8 mouse cellular contexts compared by ENCODE assay signal in the genomic region with DNA sequence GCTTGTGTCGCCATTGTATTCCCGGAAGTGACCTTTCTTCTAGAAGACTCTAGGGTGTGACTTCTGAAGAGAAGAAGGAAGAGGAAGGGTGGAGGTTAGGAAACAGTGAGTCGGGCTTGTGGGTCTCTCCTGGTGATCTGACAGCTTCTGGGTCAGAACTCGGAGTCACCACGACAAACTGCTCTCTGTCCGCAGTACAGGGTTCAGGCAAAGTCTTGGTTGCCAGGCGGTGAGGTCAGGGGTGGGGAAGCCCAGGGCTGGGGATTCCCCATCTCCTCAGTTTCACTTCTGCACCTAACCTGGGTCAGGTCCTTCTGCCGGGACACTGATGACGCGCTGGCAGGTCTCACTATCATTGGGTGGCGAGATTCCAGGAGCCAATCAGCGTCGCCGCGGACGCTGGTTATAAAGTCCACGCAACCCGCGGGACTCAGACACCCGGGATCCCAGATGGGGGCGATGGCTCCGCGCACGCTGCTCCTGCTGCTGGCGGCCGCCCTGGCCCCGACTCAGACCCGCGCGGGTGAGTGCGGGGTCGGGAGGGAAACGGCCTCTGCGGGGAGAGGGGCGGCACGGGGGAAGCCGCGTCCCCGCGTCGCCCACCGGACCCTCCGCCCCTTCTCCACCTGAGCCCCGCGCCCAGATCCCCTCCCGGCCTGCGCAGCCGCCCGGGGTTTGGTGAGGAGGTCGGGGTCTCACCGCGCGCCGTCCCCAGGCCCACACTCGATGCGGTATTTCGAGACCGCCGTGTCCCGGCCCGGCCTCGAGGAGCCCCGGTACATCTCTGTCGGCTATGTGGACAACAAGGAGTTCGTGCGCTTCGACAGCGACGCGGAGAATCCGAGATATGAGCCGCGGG. TPM values are rescaled to one million over a fixed set of nuclear protein-coding genes. Genes with fewer than 3 reads are reported as not detected.
DNase-seq lines count a peak whose midpoint lies in the region; ATAC-seq lines count a peak whose summit lies in the region.

A gene (plus strand): TSS at position 67 of the 859 bp plus-strand sequence.

- no peaks in the 10 kb centered on the region for H3K4me1 ChIP-seq in forebrain, embryonic 11.5 days (replicated peaks; ENCODE audit: control insufficient read depth, insufficient read depth, low read length)
- peaks cover 4% of the 10 kb centered on the region for H3K4me1 ChIP-seq in heart, embryonic 16.5 days (ENCODE audit: control insufficient read depth, insufficient read depth, low read length)
- H3K4me1 ChIP-seq in liver, embryonic 15.5 days (replicated peaks) = peaks cover 33% of the 10 kb centered on the region
- 0 out of 2 replicates have a peak, but pooled peaks cover 7% of the 10 kb centered on the region for H3K4me1 ChIP-seq in neural tube, embryonic 12.5 days

- H3K27me3 ChIP-seq in forebrain, embryonic 11.5 days (ENCODE audit: control insufficient read depth, insufficient read depth, low read length) = peaks cover 2% of the 10 kb centered on the region; the same call in 1 of the 2 replicates
- peaks cover 15% of the 10 kb centered on the region for H3K27me3 ChIP-seq in heart, embryonic 16.5 days (ENCODE audit: control insufficient read depth, insufficient read depth, low read length)
- H3K27me3 ChIP-seq in liver, embryonic 15.5 days = peaks cover 23% of the 10 kb centered on the region
- H3K27me3 ChIP-seq in neural tube, embryonic 12.5 days (replicated peaks) = peaks cover 11% of the 10 kb centered on the region; the same call in 1 of the 2 replicates

- under 1% methylated on average over 68 of the region's 73 CpGs for WGBS in forebrain, embryonic 11.5 days
- WGBS in heart, embryonic 16.5 days = 1% methylated on average over 51 of the region's 73 CpGs
- WGBS in liver, embryonic 15.5 days (ENCODE audit: insufficient replicate concordance) = under 1% methylated on average over 73 of the region's 73 CpGs
- WGBS in neural tube, embryonic 12.5 days = 1% methylated on average over 73 of the region's 73 CpGs

- peak; percentile 100 for DNase-seq in c-Kit-positive CD71-negative TER-119-negative erythroid progenitor cells, embryonic 14.5 days (ENCODE audit: low read depth)
- DNase-seq in forebrain, embryonic 11.5 days (ENCODE audit: low spot score) = peak; percentile 91
- peak; percentile 98 to 100 for DNase-seq in kidney, postnatal 36 days
- peak; percentile 69 for DNase-seq in telencephalon, adult 2 months (ENCODE audit: low read depth, low spot score)

- ATAC-seq in CD4-positive, CD25-positive, alpha-beta regulatory T cell, adult 4 months = peak; percentile 84
- peak; percentile 91 for ATAC-seq in forebrain, embryonic 11.5 days (replicated peaks; ENCODE audit: low FRiP score)
- peak; percentile 86 for ATAC-seq in heart, embryonic 16.5 days (replicated peaks; ENCODE audit: extremely low read depth, insufficient read depth, low FRiP score)
- peak; percentile 86 for ATAC-seq in liver, embryonic 15.5 days (ENCODE audit: insufficient read depth)
- ATAC-seq in neural tube, embryonic 12.5 days (ENCODE audit: low FRiP score, low read depth) = peak; percentile 90

- peak within 1 kb of the TSS; percentile 97 for H3K4me2 ChIP-seq in forebrain, embryonic 11.5 days (ENCODE audit: low read depth, low read length, severe bottlenecking)
- H3K4me2 ChIP-seq in heart, embryonic 16.5 days (ENCODE audit: low read depth, low read length) = peak within 1 kb of the TSS; percentile 100
- peak within 1 kb of the TSS; percentile 100 for H3K4me2 ChIP-seq in liver, embryonic 15.5 days
- peak within 1 kb of the TSS; percentile 96 for H3K4me2 ChIP-seq in neural tube, embryonic 12.5 days (replicated peaks)

- no peaks in the 10 kb centered on the region for H3K36me3 ChIP-seq in forebrain, embryonic 11.5 days (ENCODE audit: control insufficient read depth, insufficient read depth, low read length)
- H3K36me3 ChIP-seq in heart, embryonic 16.5 days (ENCODE audit: control insufficient read depth, insufficient read depth) = no peaks in the 10 kb centered on the region
- H3K36me3 ChIP-seq in liver, embryonic 15.5 days (replicated peaks) = no peaks in the 10 kb centered on the region
- no peaks in the 10 kb centered on the region for H3K36me3 ChIP-seq in neural tube, embryonic 12.5 days

- peak within 1 kb of the TSS; percentile 63 for H3K4me3 ChIP-seq in forebrain, embryonic 11.5 days (ENCODE audit: low read depth, low read length)
- H3K4me3 ChIP-seq in heart, embryonic 16.5 days (ENCODE audit: low read length) = peak within 1 kb of the TSS; percentile 84
- peak within 1 kb of the TSS; percentile 83 for H3K4me3 ChIP-seq in liver, embryonic 15.5 days (replicated peaks)
- H3K4me3 ChIP-seq in neural tube, embryonic 12.5 days = peak within 1 kb of the TSS; percentile 60

- no peaks in the 10 kb centered on the region for H3K9me3 ChIP-seq in forebrain, embryonic 11.5 days (ENCODE audit: control insufficient read depth, low read length)
- no peaks in the 10 kb centered on the region for H3K9me3 ChIP-seq in heart, embryonic 16.5 days (replicated peaks; ENCODE audit: control insufficient read depth, low read length)
- H3K9me3 ChIP-seq in liver, embryonic 15.5 days (replicated peaks) = no peaks in the 10 kb centered on the region
- no peaks in the 10 kb centered on the region for H3K9me3 ChIP-seq in neural tube, embryonic 12.5 days

- H3K9ac ChIP-seq in forebrain, embryonic 11.5 days (ENCODE audit: low read length) = peak within 1 kb of the TSS; percentile 67
- H3K9ac ChIP-seq in heart, embryonic 16.5 days (ENCODE audit: low read length) = peak within 1 kb of the TSS; percentile 77
- peak within 1 kb of the TSS; percentile 78 for H3K9ac ChIP-seq in liver, embryonic 15.5 days
- H3K9ac ChIP-seq in neural tube, embryonic 12.5 days = peak within 1 kb of the TSS; percentile 62

- no peak within 1 kb of the TSS for H3K27ac ChIP-seq in forebrain, embryonic 11.5 days (ENCODE audit: low read depth, low read length)
- H3K27ac ChIP-seq in heart, embryonic 16.5 days (ENCODE audit: low read length) = no peak within 1 kb of the TSS
- H3K27ac ChIP-seq in liver, embryonic 15.5 days (replicated peaks) = peak within 1 kb of the TSS; percentile 62
- H3K27ac ChIP-seq in neural tube, embryonic 12.5 days = no peak within 1 kb of the TSS

RNA-seq across cellular contexts. Expression of the gene that starts here (rescaled TPM):
- 1,000 to 10,000 TPM; 4,417 to 6,162 TPM for polyA plus RNA-seq in CD4-positive, CD25-positive, alpha-beta regulatory T cell, adult 4 months (2017; shearing (Covaris generic))
- 45.8 and 51.2 TPM in 2 replicates for polyA plus RNA-seq in forebrain, embryonic 11.5 days (2014; fragmentation: Nextera tagmentation; extraction: Ambion mirVana)
- 90.5 and 110 TPM in 2 replicates for polyA plus RNA-seq in heart, embryonic 16.5 days (2015; fragmentation: Nextera tagmentation; extraction: Ambion mirVana)
- 99.7 and 119 TPM in 2 replicates for polyA plus RNA-seq in liver, embryonic 15.5 days (2015; fragmentation: Nextera tagmentation; extraction: Ambion mirVana)
- 55.7 and 58.8 TPM in 2 replicates for polyA plus RNA-seq in neural tube, embryonic 12.5 days (2016; fragmentation: Nextera tagmentation; extraction: Ambion mirVana)

Comparison
In these comparisons a context has a peak if more than half of its experiments do, and no peak if none do; other contexts are left out.
1. RNA of the gene that starts here (polyA plus RNA-seq): 4,417 to 6,162 TPM in CD4-positive, CD25-positive, alpha-beta regulatory T cell, adult 4 months; 90.5 to 110 TPM in heart, embryonic 16.5 days, 99.7 to 119 TPM in liver, embryonic 15.5 days, 55.7 to 58.8 TPM in neural tube, embryonic 12.5 days and 45.8 to 51.2 TPM in forebrain, embryonic 11.5 days; every median in the first group is over 10 times any median in the second.
2. Peak in every context shown above with its lines, with median percentiles within 50 percentile points of each other: ATAC-seq, DNase-seq, H3K4me2 ChIP-seq, H3K4me3 ChIP-seq and H3K9ac ChIP-seq.